Comparison of ENCODE assay signal across 8 mouse cellular contexts in the genomic region with DNA sequence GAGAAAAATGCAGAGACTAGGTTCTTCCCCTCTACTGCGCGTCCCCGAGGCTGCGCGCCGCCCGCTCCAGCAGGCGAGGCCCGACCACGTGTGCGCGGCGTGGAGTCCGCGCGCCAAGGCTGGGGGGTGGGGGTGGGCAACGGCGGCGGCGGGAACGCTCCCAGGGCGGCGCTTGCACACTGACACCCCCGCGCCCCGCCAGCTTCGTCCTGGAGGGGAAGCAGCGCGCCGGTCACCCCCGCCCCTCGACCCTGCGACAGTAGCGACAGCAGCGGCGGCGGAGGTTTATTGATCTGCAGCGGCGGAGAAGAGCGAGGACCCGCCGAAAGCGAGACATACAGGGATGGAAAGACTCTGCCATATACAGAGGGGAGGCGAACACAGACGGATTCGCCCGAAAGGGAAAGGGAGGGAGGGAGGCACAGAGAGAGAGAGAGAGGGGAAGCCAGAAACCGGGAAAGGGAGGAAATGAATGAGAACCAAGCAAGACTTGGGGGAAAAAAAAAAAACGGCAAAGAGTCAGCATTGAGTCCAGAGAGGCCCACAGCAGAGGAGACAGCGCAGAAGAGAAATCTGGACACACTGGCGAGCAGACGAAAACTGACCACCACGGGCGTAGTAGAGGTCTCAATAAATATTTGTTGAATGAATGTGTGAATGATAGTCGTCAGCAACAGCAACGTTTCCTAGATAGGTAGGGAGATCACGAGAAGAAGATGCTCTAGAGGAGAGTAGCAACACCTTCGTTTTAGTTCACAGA. TPM values are rescaled to one million over a fixed set of nuclear protein-coding genes. Genes with fewer than 3 reads are reported as not detected.
A peak's percentile ranks its signal among the peaks of the same experiment; 100 is the strongest.
DNase-seq lines count a peak whose midpoint lies in the region; ATAC-seq and TF ChIP-seq lines count a peak whose summit lies in the region.

No protein-coding gene starts in this region.

- H3K4me2 ChIP-seq in heart, embryonic 13.5 days = peak overlapping the region; percentile 99
- H3K4me2 ChIP-seq in heart, embryonic 16.5 days (ENCODE audit: low read depth, low read length) = peak overlapping the region; percentile 98
- peak overlapping the region; percentile 44 for H3K4me2 ChIP-seq in liver, embryonic 16.5 days (ENCODE audit: low read depth, low read length)
- peak overlapping the region; percentile 84 for H3K4me2 ChIP-seq in stomach, embryonic 16.5 days (ENCODE audit: low read depth, low read length)

- peak overlapping the region; percentile 70 for H3K4me3 ChIP-seq in heart, embryonic 13.5 days
- peak overlapping the region; percentile 41 for H3K4me3 ChIP-seq in bone marrow macrophage, adult 2 months (ENCODE audit: insufficient read depth, low read length)
- H3K4me3 ChIP-seq in heart, embryonic 16.5 days (ENCODE audit: low read length) = peak overlapping the region; percentile 51
- H3K4me3 ChIP-seq in liver, embryonic 16.5 days (ENCODE audit: low read depth, low read length) = peak overlapping the region; percentile 36
- H3K4me3 ChIP-seq in stomach, embryonic 16.5 days (replicated peaks; ENCODE audit: low read length) = peak overlapping the region; percentile 59

- intact Hi-C loops in heart, postnatal 10 days (cut with DNase I) = no loop called here

- peak overlapping the region; percentile 67 for H3K9ac ChIP-seq in heart, embryonic 13.5 days
- H3K9ac ChIP-seq in heart, embryonic 16.5 days (ENCODE audit: low read length) = peak overlapping the region; percentile 50
- H3K9ac ChIP-seq in liver, embryonic 16.5 days (ENCODE audit: low read depth, low read length) = no peak overlapping the region
- peak overlapping the region; percentile 68 for H3K9ac ChIP-seq in stomach, embryonic 16.5 days (ENCODE audit: low read length)

- H3K27ac ChIP-seq in heart, embryonic 13.5 days (replicated peaks) = no peak overlapping the region
- H3K27ac ChIP-seq in bone marrow macrophage, adult 2 months (ENCODE audit: insufficient read depth, low read depth, low read length) = no peak overlapping the region
- H3K27ac ChIP-seq in heart, embryonic 16.5 days (ENCODE audit: low read length) = no peak overlapping the region
- no peak overlapping the region for H3K27ac ChIP-seq in liver, embryonic 16.5 days (ENCODE audit: low read length)
- no peak overlapping the region for H3K27ac ChIP-seq in stomach, embryonic 16.5 days (ENCODE audit: low read length)

- no peak for ATAC-seq in heart, embryonic 13.5 days (ENCODE audit: extremely low read depth, insufficient number of reproducible peaks, low FRiP score, low TSS enrichment)
- ATAC-seq in heart, embryonic 16.5 days (replicated peaks; ENCODE audit: extremely low read depth, insufficient read depth, low FRiP score) = no peak
- ATAC-seq in liver, embryonic 16.5 days (ENCODE audit: low read depth) = no peak
- no peak for ATAC-seq in stomach, embryonic 16.5 days (ENCODE audit: insufficient read depth, low FRiP score)

- no peak for TF ChIP-seq CTCF in bone marrow macrophage, adult 2 months (IDR thresholded peaks at IDR 0.05; ENCODE audit: low read depth, low read length)

- H3K4me1 ChIP-seq in heart, embryonic 13.5 days = peaks cover 57% of the 10 kb centered on the region
- H3K4me1 ChIP-seq in bone marrow macrophage, adult 2 months (ENCODE audit: control insufficient read depth, insufficient read depth, low read length) = peaks cover 3% of the 10 kb centered on the region; the same call in 1 of the 2 replicates
- peaks cover 53% of the 10 kb centered on the region for H3K4me1 ChIP-seq in heart, embryonic 16.5 days (ENCODE audit: control insufficient read depth, insufficient read depth, low read length)
- H3K4me1 ChIP-seq in liver, embryonic 16.5 days (ENCODE audit: control insufficient read depth, low read depth, low read length) = peaks cover 37% of the 10 kb centered on the region
- peaks cover 57% of the 10 kb centered on the region for H3K4me1 ChIP-seq in stomach, embryonic 16.5 days (ENCODE audit: control insufficient read depth, insufficient read depth, low read length)

- DNase-seq in heart, postnatal 10 days = no peak
- DNase-seq in spleen, postnatal 10 days (ENCODE audit: low spot score in 2 of 2) = no peak
- DNase-seq in urinary bladder, adult 2 months (ENCODE audit: low spot score) = no peak

- 3% methylated on average over 53 of the region's 58 CpGs for WGBS in heart, embryonic 13.5 days
- 3% methylated on average over 57 of the region's 58 CpGs for WGBS in heart, embryonic 16.5 days
- WGBS in liver, embryonic 16.5 days (ENCODE audit: insufficient replicate concordance) = 4% methylated on average over 58 of the region's 58 CpGs
- WGBS in stomach, embryonic 16.5 days = 1% methylated on average over 58 of the region's 58 CpGs

- no peak for TF ChIP-seq POLR2A in bone marrow macrophage, adult 2 months (IDR thresholded peaks at IDR 0.05; ENCODE audit: borderline replicate concordance, low read depth, low read length)

- no peaks in the 10 kb centered on the region for H3K36me3 ChIP-seq in heart, embryonic 13.5 days
- H3K36me3 ChIP-seq in heart, embryonic 16.5 days (ENCODE audit: control insufficient read depth, insufficient read depth) = no peaks in the 10 kb centered on the region
- H3K36me3 ChIP-seq in liver, embryonic 16.5 days (ENCODE audit: control insufficient read depth, insufficient read depth) = no peaks in the 10 kb centered on the region
- H3K36me3 ChIP-seq in stomach, embryonic 16.5 days (ENCODE audit: control insufficient read depth, insufficient read depth, low read length) = no peaks in the 10 kb centered on the region

- peaks cover 84% of the 10 kb centered on the region for H3K27me3 ChIP-seq in heart, embryonic 13.5 days (replicated peaks)
- H3K27me3 ChIP-seq in heart, embryonic 16.5 days (ENCODE audit: control insufficient read depth, insufficient read depth, low read length) = peaks cover 64% of the 10 kb centered on the region
- H3K27me3 ChIP-seq in liver, embryonic 16.5 days (ENCODE audit: control insufficient read depth, insufficient read depth, low read depth, low read length) = peaks cover 84% of the 10 kb centered on the region
- H3K27me3 ChIP-seq in stomach, embryonic 16.5 days (ENCODE audit: control insufficient read depth, insufficient read depth, low read length) = peaks cover 32% of the 10 kb centered on the region

- H3K9me3 ChIP-seq in heart, embryonic 13.5 days = no peaks in the 10 kb centered on the region
- H3K9me3 ChIP-seq in heart, embryonic 16.5 days (replicated peaks; ENCODE audit: control insufficient read depth, low read length) = no peaks in the 10 kb centered on the region
- H3K9me3 ChIP-seq in liver, embryonic 16.5 days (replicated peaks; ENCODE audit: control insufficient read depth, low read length) = no peaks in the 10 kb centered on the region
- no peaks in the 10 kb centered on the region for H3K9me3 ChIP-seq in stomach, embryonic 16.5 days (replicated peaks; ENCODE audit: control insufficient read depth, low read length)

RNA-seq across cellular contexts. Expression of a gene that starts 3.0 kb away (rescaled TPM):
- polyA plus RNA-seq in heart, embryonic 13.5 days (2015; fragmentation: Nextera tagmentation; extraction: Ambion mirVana) = 1.8 and 1.9 TPM in 2 replicates
- total RNA-seq in heart, postnatal 10 days (2021) = under 1 TPM in 1 of 2 experiments, not detected in 1; 0.17 TPM
- not detected in 2 replicates for polyA plus RNA-seq in bone marrow macrophage, adult 2 months (2012; ENCODE audit: insufficient read depth, insufficient read length, missing spikeins)
- polyA plus RNA-seq in heart, embryonic 16.5 days (2015; fragmentation: Nextera tagmentation; extraction: Ambion mirVana) = 0.89 and 1.1 TPM in 2 replicates
- polyA plus RNA-seq in liver, embryonic 16.5 days (2015; fragmentation: Nextera tagmentation; extraction: Ambion mirVana) = 0.63 and 0.94 TPM in 2 replicates
- polyA plus RNA-seq in stomach, embryonic 16.5 days (2015; fragmentation: Nextera tagmentation; extraction: Ambion mirVana) = 13.0 and 16.0 TPM in 2 replicates
- 0.36 and 0.55 TPM in 2 replicates for polyA plus RNA-seq in urinary bladder, adult 2 months (2012; rRNA removed)

RNA-seq across cellular contexts. Expression of a gene that starts 18.1 kb away (rescaled TPM):
- polyA plus RNA-seq in heart, embryonic 13.5 days (2015; fragmentation: Nextera tagmentation; extraction: Ambion mirVana) = 9.9 and 10.2 TPM in 2 replicates
- 1 to 10 TPM; 1.9 to 2.2 TPM for total RNA-seq in heart, postnatal 10 days (2021)
- not detected in 2 replicates for polyA plus RNA-seq in bone marrow macrophage, adult 2 months (2012; ENCODE audit: insufficient read depth, insufficient read length, missing spikeins)
- 5.2 and 7.3 TPM in 2 replicates for polyA plus RNA-seq in heart, embryonic 16.5 days (2015; fragmentation: Nextera tagmentation; extraction: Ambion mirVana)
- 0.51 and 0.60 TPM in 2 replicates for polyA plus RNA-seq in liver, embryonic 16.5 days (2015; fragmentation: Nextera tagmentation; extraction: Ambion mirVana)
- polyA plus RNA-seq in stomach, embryonic 16.5 days (2015; fragmentation: Nextera tagmentation; extraction: Ambion mirVana) = 15.0 and 15.5 TPM in 2 replicates
- 3.4 and 3.7 TPM in 2 replicates for polyA plus RNA-seq in urinary bladder, adult 2 months (2012; rRNA removed)

RNA-seq across cellular contexts. Expression of a gene that starts 30.0 kb away (rescaled TPM):
- 58.3 and 58.9 TPM in 2 replicates for polyA plus RNA-seq in heart, embryonic 13.5 days (2015; fragmentation: Nextera tagmentation; extraction: Ambion mirVana)
- total RNA-seq in heart, postnatal 10 days (2021) = 100 to 1,000 TPM; 101 to 118 TPM
- polyA plus RNA-seq in bone marrow macrophage, adult 2 months (2012; ENCODE audit: insufficient read depth, insufficient read length, missing spikeins) = 315 and 328 TPM in 2 replicates
- 61.5 and 73.6 TPM in 2 replicates for polyA plus RNA-seq in heart, embryonic 16.5 days (2015; fragmentation: Nextera tagmentation; extraction: Ambion mirVana)
- polyA plus RNA-seq in liver, embryonic 16.5 days (2015; fragmentation: Nextera tagmentation; extraction: Ambion mirVana) = 9.0 and 11.2 TPM in 2 replicates
- polyA plus RNA-seq in stomach, embryonic 16.5 days (2015; fragmentation: Nextera tagmentation; extraction: Ambion mirVana) = 61.1 and 69.5 TPM in 2 replicates
- polyA plus RNA-seq in urinary bladder, adult 2 months (2012; rRNA removed) = 96.1 and 101 TPM in 2 replicates

RNA-seq across cellular contexts. Expression of a gene that starts 38.8 kb away (rescaled TPM):
- 33.3 and 38.4 TPM in 2 replicates for polyA plus RNA-seq in heart, embryonic 13.5 days (2015; fragmentation: Nextera tagmentation; extraction: Ambion mirVana)
- 10 to 100 TPM; 48.8 to 57.5 TPM for total RNA-seq in heart, postnatal 10 days (2021)
- 0.96 TPM in 1 of 2 replicates, not detected in the other for polyA plus RNA-seq in bone marrow macrophage, adult 2 months (2012; ENCODE audit: insufficient read depth, insufficient read length, missing spikeins)
- 34.4 and 45.5 TPM in 2 replicates for polyA plus RNA-seq in heart, embryonic 16.5 days (2015; fragmentation: Nextera tagmentation; extraction: Ambion mirVana)
- 8.1 and 12.7 TPM in 2 replicates for polyA plus RNA-seq in liver, embryonic 16.5 days (2015; fragmentation: Nextera tagmentation; extraction: Ambion mirVana)
- 41.5 and 44.7 TPM in 2 replicates for polyA plus RNA-seq in stomach, embryonic 16.5 days (2015; fragmentation: Nextera tagmentation; extraction: Ambion mirVana)
- polyA plus RNA-seq in urinary bladder, adult 2 months (2012; rRNA removed) = 41.8 and 43.5 TPM in 2 replicates

RNA-seq across cellular contexts. Expression of a gene that starts 42.0 kb away (rescaled TPM):
- polyA plus RNA-seq in heart, embryonic 13.5 days (2015; fragmentation: Nextera tagmentation; extraction: Ambion mirVana) = 0.08 TPM in 1 of 2 replicates, not detected in the other
- under 1 TPM in 1 of 2 experiments, not detected in 1; 0.26 TPM for total RNA-seq in heart, postnatal 10 days (2021)
- polyA plus RNA-seq in bone marrow macrophage, adult 2 months (2012; ENCODE audit: insufficient read depth, insufficient read length, missing spikeins) = not detected in 2 replicates
- not detected in 2 replicates for polyA plus RNA-seq in heart, embryonic 16.5 days (2015; fragmentation: Nextera tagmentation; extraction: Ambion mirVana)
- polyA plus RNA-seq in liver, embryonic 16.5 days (2015; fragmentation: Nextera tagmentation; extraction: Ambion mirVana) = 0.05 TPM in 1 of 2 replicates, not detected in the other
- polyA plus RNA-seq in stomach, embryonic 16.5 days (2015; fragmentation: Nextera tagmentation; extraction: Ambion mirVana) = 0.45 and 0.49 TPM in 2 replicates
- polyA plus RNA-seq in urinary bladder, adult 2 months (2012; rRNA removed) = 0.24 and 0.41 TPM in 2 replicates

Comparison
In these comparisons a context has a peak if more than half of its experiments do, and no peak if none do; other contexts are left out.
1. H3K4me2 ChIP-seq: peak in every context shown above with its lines; median percentile 99 in heart, embryonic 13.5 days; 98 in heart, embryonic 16.5 days; 84 in stomach, embryonic 16.5 days; 44 in liver, embryonic 16.5 days.